Mouse (Mus musculus) limb, embryonic 10.5 days (tissue): ENCODE results near the gene Rab3gap2. TPM values are rescaled to one million over a fixed set of nuclear protein-coding genes. Genes with fewer than 3 reads are reported as not detected.

Source experiments
- DNase-seq: peaks from one replicate; pipeline ENCODE4 v3.0.0-alpha.2; 2017; ENCODE audit warnings: low spot score
- H3K27ac ChIP-seq: fragments of 300-500 bp; sonication (generic); 2 replicates; pipeline ENCODE4 v1.5.1; 2016; ENCODE audit warnings: mild to moderate bottlenecking
- H3K27me3 ChIP-seq: fragments of 300-500 bp; sonication (generic); 2 replicates; pipeline ENCODE4 v1.6.1; 2016; ENCODE audit warnings: low read depth, mild to moderate bottlenecking; ENCODE audit not compliant: poor library complexity, severe bottlenecking
- H3K36me3 ChIP-seq: fragments of 300-500 bp; sonication (generic); 2 replicates; pipeline ENCODE4 v1.6.1; 2016; ENCODE audit warnings: mild to moderate bottlenecking, moderate library complexity
- H3K4me1 ChIP-seq: fragments of 300-500 bp; sonication (generic); 2 replicates; pipeline ENCODE4 v1.6.1; 2016
- H3K4me3 ChIP-seq: fragments of 300-500 bp; sonication (generic); 2 replicates; pipeline ENCODE4 v1.5.1; 2016; ENCODE audit warnings: mild to moderate bottlenecking, moderate library complexity
- H3K9me3 ChIP-seq: fragments of 300-500 bp; sonication (generic); replicated peaks from 2 replicates; pipeline ENCODE4 v1.6.1; 2016; ENCODE audit warnings: mild to moderate bottlenecking
- WGBS: fragments of 180-500 bp; shearing (Covaris S2); methylation state at CpG from one replicate; pipeline ENCODE4 v1.1.7; 2016; 5-methylcytosine and 5-hydroxymethylcytosine counted together
- polyA plus RNA-seq: library from polyadenylated mRNA; unstranded; fragments of >200 nt; fragmentation: Nextera tagmentation; extraction: Ambion mirVana; gene quantifications from 2 replicates; pipeline ENCODE4 v1.2.1, GENCODE M21; 2016

Rab3gap2 gene
- polyA plus RNA-seq, 1 experiment from 2014 or later, result 20.6 TPM

- no peak overlapping the region for H3K27ac ChIP-seq
- DNase-seq, result no peak
- no peaks in the 10 kb centered on the region for H3K27me3 ChIP-seq
- no peak overlapping the region for H3K4me3 ChIP-seq
- H3K9me3 ChIP-seq, result no peaks in the 10 kb centered on the region
- H3K36me3 ChIP-seq, result peaks cover 81% of the 10 kb centered on the region
- no peaks in the 10 kb centered on the region for H3K4me1 ChIP-seq
- 90% methylated on average over 5 of the region's 5 CpGs for WGBS
These were observed 71.1 kb downstream of the Rab3gap2 start for GRCm38 (mm10) chr1:185274819-185275545.

- Histone ChIP-seq H3K9me3 (no peaks in the 10 kb centered on the region), H3K4me1 (no peaks in the 10 kb centered on the region), H3K27me3 (no peaks in the 10 kb centered on the region), H3K27ac (no peak overlapping the region), H3K36me3 (peaks cover 86% of the 10 kb centered on the region), H3K4me3 (no peak overlapping the region)
- 88% methylated on average over 7 of the region's 7 CpGs for WGBS
- DNase-seq, result no peak
These were observed 72.1 kb downstream of the Rab3gap2 start for GRCm38 (mm10) chr1:185275976-185276375.

DNA sequence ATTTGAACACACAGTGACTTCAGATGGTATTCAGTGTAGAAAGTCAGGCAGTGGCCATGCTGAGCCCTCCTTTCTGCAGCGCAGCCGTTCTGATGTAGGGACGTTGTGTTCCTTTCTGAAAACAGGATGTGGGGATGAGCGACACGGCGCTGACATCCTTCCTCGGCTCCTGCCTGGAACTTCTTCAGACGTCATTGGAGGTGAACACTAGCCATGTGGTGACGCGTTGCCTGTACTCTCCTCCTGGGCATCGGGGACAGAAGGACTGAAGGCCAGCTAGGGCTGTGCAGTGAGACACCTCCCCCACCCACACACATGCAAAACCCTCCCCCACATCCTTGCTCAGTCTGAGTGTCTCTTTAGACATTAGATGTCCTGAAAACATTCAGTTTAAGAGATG, 73.1 kb downstream of the Rab3gap2 start:
- no peaks in the 10 kb centered on the region for H3K9me3 ChIP-seq
- H3K4me1 ChIP-seq, result no peaks in the 10 kb centered on the region
- no peak overlapping the region for H3K4me3 ChIP-seq
- no peaks in the 10 kb centered on the region for H3K27me3 ChIP-seq
- H3K27ac ChIP-seq, result no peak overlapping the region
- no peak for DNase-seq
- peaks cover 80% of the 10 kb centered on the region for H3K36me3 ChIP-seq
- WGBS, result 94% methylated on average over 11 of the region's 11 CpGs

- WGBS, result 87% methylated on average over 9 of the region's 9 CpGs
These were observed 75.4 kb downstream of the Rab3gap2 start for GRCm38 (mm10) chr1:185279288-185279687.

DNA sequence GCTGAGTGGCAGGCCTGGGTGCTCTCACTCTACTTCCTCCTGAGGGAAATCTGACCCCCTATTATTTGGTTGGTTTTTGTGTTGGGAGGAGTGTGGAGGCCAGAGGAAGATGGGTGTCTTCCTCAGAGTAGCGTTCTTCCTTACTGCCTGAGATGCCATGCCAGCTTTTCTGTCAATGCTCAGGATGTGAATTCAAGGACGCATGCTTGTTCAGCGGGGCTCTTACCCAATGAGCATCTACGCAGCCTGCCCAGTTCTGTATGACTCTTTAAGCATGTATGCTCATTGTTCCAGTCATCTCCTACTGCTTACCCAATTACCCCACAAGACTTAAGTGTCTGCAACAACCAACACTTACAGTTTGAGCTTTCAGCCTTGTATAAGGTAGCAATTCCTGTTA, 76.7 kb downstream of the Rab3gap2 start:
- Histone ChIP-seq H3K27me3 (no peaks in the 10 kb centered on the region), H3K4me3 (no peak overlapping the region), H3K9me3 (no peaks in the 10 kb centered on the region), H3K4me1 (no peaks in the 10 kb centered on the region), H3K27ac (no peak overlapping the region), H3K36me3 (peaks cover 90% of the 10 kb centered on the region)
- 94% methylated on average over 4 of the region's 4 CpGs for WGBS
- DNase-seq, result no peak

More at GRCm38 (mm10) chr1:185279288-185279687, 75.4 kb downstream of the Rab3gap2 start:
- H3K9me3 ChIP-seq, result no peaks in the 10 kb centered on the region
- no peak overlapping the region for H3K4me3 ChIP-seq
- peaks cover 84% of the 10 kb centered on the region for H3K36me3 ChIP-seq
- H3K27me3 ChIP-seq, result no peaks in the 10 kb centered on the region
- no peak overlapping the region for H3K27ac ChIP-seq
- no peaks in the 10 kb centered on the region for H3K4me1 ChIP-seq
- DNase-seq, result no peak

DNA sequence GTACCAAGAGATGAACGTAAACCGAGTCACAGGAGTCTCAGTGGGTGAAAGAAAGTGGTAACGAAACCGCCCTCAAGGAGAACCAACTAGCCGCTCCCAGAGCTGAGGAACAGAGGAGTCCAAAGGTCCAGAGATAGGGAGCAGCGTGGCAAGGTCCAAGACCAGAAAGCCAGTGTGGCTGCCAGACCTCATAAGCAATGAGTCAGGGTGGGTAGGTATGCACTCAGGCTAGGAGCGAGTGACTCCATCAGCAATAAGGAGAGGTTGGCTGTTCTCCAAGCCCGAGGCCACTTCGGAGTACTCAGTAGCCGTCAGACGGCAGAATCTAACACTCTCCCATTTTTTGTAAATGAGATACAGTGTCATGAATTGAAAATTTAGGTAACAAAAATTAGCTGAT, 78.9 kb downstream of the Rab3gap2 start:
- H3K4me3 ChIP-seq, result no peak overlapping the region
- H3K36me3 ChIP-seq, result peaks cover 92% of the 10 kb centered on the region
- no peaks in the 10 kb centered on the region for H3K4me1 ChIP-seq
- no peaks in the 10 kb centered on the region for H3K27me3 ChIP-seq
- H3K9me3 ChIP-seq, result no peaks in the 10 kb centered on the region
- WGBS, result 96% methylated on average over 11 of the region's 11 CpGs
- DNase-seq, result no peak
- no peak overlapping the region for H3K27ac ChIP-seq

DNA sequence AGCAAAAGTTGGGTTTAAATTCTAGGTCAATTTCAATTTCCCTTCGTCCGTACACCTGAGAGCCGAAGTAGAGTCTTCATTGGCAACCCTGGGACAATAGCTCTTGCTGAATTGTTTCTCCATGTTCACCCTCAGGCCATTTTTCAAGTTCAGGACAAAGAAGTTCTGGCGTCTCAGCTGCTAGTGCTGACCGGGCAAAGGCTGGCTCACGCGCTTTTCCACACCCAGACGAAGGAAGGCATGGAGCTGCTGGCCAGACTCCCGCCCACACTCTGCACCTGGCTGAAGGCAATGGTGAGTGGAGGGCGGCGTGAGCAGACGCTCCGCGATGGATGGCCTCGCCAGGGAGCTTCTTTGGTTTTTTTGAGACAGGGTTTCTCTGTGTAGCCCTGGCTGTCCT, 79.3 kb downstream of the Rab3gap2 start:
- WGBS, result 94% methylated on average over 15 of the region's 15 CpGs
- Histone ChIP-seq H3K36me3 (peaks cover 91% of the 10 kb centered on the region), H3K27ac (no peak overlapping the region), H3K4me1 (no peaks in the 10 kb centered on the region), H3K4me3 (no peak overlapping the region), H3K9me3 (no peaks in the 10 kb centered on the region), H3K27me3 (no peaks in the 10 kb centered on the region)
- no peak for DNase-seq

DNA sequence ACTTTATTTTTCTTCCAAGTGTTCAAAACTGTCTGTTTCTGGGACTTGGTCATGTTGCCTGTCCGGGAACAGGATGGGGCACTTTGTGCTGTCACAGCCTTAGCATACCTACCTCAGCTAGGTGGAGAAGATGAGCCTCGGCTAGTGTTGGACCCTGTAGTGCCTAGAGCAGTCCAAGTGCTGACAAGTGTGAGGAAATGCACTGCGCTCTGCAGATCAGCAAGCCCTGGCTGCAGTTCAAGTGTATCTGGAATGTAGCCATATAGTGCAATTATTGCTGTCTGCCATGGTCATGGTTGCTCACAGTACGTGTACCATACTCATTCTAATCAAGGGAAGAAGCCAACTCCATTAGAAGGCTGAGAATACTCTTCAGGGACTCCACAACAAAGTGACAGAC, 80.8 kb downstream of the Rab3gap2 start:
- Histone ChIP-seq H3K4me1 (no peaks in the 10 kb centered on the region), H3K4me3 (no peak overlapping the region), H3K36me3 (peaks cover 80% of the 10 kb centered on the region), H3K9me3 (no peaks in the 10 kb centered on the region), H3K27ac (no peak overlapping the region), H3K27me3 (no peaks in the 10 kb centered on the region)
- WGBS, result 92% methylated on average over 4 of the region's 4 CpGs
- no peak for DNase-seq

DNA sequence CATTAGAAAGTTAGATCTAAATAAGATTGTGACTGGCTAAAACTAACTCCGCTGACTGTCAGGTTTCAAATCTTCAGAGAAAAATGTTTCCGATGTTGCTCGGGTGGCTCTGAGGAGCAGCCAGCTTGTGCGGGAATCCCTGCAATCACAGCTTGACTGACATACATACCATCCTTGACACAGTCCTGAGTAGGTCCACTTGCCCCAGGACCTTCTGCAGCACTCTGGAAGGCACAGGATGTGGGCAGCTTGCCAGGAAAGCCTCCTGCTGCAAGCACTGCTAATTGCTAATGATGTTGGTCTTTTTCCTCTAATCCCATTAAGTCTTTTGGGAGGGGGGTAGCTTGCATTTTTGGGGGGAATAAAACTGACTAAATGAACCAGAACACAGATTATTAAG, 81.3 kb downstream of the Rab3gap2 start:
- Histone ChIP-seq H3K36me3 (peaks cover 81% of the 10 kb centered on the region), H3K4me3 (no peak overlapping the region), H3K9me3 (no peaks in the 10 kb centered on the region), H3K27ac (no peak overlapping the region), H3K27me3 (no peaks in the 10 kb centered on the region), H3K4me1 (no peaks in the 10 kb centered on the region)
- no peak for DNase-seq
- 96% methylated on average over 4 of the region's 4 CpGs for WGBS

DNA sequence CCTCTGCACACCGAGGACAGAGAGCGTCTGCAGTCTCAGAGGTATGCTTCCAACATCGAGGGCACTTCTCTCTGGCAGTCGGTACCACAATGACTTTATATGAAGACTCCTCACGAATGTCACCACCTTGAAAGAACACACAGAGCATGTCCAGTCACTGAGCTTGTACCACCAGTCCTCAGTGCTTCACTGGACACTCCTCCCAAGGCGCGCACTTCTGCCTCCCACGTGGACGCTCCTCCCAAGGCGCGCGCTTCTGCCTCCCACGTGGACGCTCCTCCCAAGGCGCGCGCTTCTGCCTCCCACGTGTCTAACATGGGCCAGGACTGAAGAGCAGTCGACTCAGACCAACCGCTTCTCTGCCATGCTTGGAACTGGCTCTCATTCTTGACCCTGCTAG, 83.1 kb downstream of the Rab3gap2 start:
- WGBS, result 93% methylated on average over 20 of the region's 20 CpGs
- H3K36me3 ChIP-seq, result peaks cover 87% of the 10 kb centered on the region
- H3K27me3 ChIP-seq, result no peaks in the 10 kb centered on the region

GRCm38 (mm10) chr1:185289231-185289630, 85.3 kb downstream of the Rab3gap2 start:
- no peaks in the 10 kb centered on the region for H3K9me3 ChIP-seq
- H3K27me3 ChIP-seq, result no peaks in the 10 kb centered on the region
- H3K36me3 ChIP-seq, result peaks cover 87% of the 10 kb centered on the region
- WGBS, result 94% methylated on average over 5 of the region's 5 CpGs
- H3K4me3 ChIP-seq, result no peak overlapping the region
- H3K27ac ChIP-seq, result no peak overlapping the region
- no peak for DNase-seq
- no peaks in the 10 kb centered on the region; the same call in 1 of the 2 replicates for H3K4me1 ChIP-seq

More for the DNA sequence above, 83.1 kb downstream of the Rab3gap2 start:
- H3K9me3 ChIP-seq, result no peaks in the 10 kb centered on the region
- no peak overlapping the region for H3K27ac ChIP-seq
- no peak for DNase-seq
- no peak overlapping the region for H3K4me3 ChIP-seq
- H3K4me1 ChIP-seq, result no peaks in the 10 kb centered on the region; the same call in 1 of the 2 replicates

DNA sequence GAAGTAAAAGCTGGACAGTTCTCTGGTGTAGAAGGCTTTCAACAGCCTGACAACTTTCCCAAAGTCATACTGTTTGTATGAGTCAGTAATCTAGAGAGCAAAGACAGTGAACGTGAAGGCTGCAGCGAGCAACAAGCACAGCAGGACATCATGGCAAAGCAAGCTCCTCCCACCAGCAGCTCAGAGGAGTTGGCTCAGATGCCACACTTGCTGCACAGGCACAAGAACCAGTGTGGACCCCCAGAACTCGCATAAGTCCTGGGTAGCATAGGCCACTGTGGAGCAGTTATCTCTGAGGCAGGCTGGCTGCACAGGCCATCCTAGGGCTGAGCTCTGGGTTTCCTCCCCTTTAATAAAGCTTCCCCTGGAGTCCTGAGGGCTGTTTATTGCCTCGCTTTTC, 87.4 kb downstream of the Rab3gap2 start:
- no peaks in the 10 kb centered on the region for H3K27me3 ChIP-seq
- H3K9me3 ChIP-seq, result no peaks in the 10 kb centered on the region
- WGBS, result 88% methylated on average over 4 of the region's 4 CpGs
- H3K4me3 ChIP-seq, result no peak overlapping the region
- DNase-seq, result no peak
- peaks cover 88% of the 10 kb centered on the region for H3K36me3 ChIP-seq
- H3K27ac ChIP-seq, result no peak overlapping the region
- no peaks in the 10 kb centered on the region; the same call in 1 of the 2 replicates for H3K4me1 ChIP-seq

GRCm38 (mm10) chr1:185292646-185293360, 88.9 kb downstream of the Rab3gap2 start:
- Histone ChIP-seq H3K36me3 (peaks cover 88% of the 10 kb centered on the region), H3K4me3 (no peak overlapping the region), H3K27me3 (no peaks in the 10 kb centered on the region), H3K9me3 (no peaks in the 10 kb centered on the region), H3K4me1 (no peaks in the 10 kb centered on the region; the same call in 1 of the 2 replicates), H3K27ac (no peak overlapping the region)
- DNase-seq, result no peak
- WGBS, result 91% methylated on average over 10 of the region's 10 CpGs
